Mouse (Mus musculus): ENCODE data around the gene Gm37419. TPM values are rescaled to one million over a fixed set of nuclear protein-coding genes. Genes with fewer than 3 reads are reported as not detected.

Gm37419 gene
- polyA plus RNA-seq (2014; fragmentation: Illumina TruSeq; extraction: RNeasy Lipid Tissue Mini Kit (QIAGEN cat#74804); ENCODE audit: low read depth, low replicate concordance) = not detected

GRCm38 (mm10) chr16:23988466-23989208 lies at the start of gene Gm37419, which contains the start of gene Bcl6:
Gene Gm37419 (plus strand): TSS chr16:23988482.
Gene Bcl6 (minus strand): TSS chr16:23988852.

Other genes starting within 250 kb of the Gm37419 start
- not detected for gene Sst, start 97.5 kb upstream of the Gm37419 start, polyA plus RNA-seq (2014; fragmentation: Illumina TruSeq; extraction: RNeasy Lipid Tissue Mini Kit (QIAGEN cat#74804); ENCODE audit: low read depth, low replicate concordance)
- gene Rtp2, start 56.1 kb upstream of the Gm37419 start, polyA plus RNA-seq (2014; fragmentation: Illumina TruSeq; extraction: RNeasy Lipid Tissue Mini Kit (QIAGEN cat#74804); ENCODE audit: low read depth, low replicate concordance) = not detected
- gene Bcl6, start 370 bp downstream of the Gm37419 start, polyA plus RNA-seq (2014; fragmentation: Illumina TruSeq; extraction: RNeasy Lipid Tissue Mini Kit (QIAGEN cat#74804); ENCODE audit: low read depth, low replicate concordance) = 13.7 TPM

Data from liver, adult 10 weeks (tissue).